Mouse (Mus musculus): ENCODE data around the gene Zfp663. TPM values are rescaled to one million over a fixed set of nuclear protein-coding genes. Genes with fewer than 3 reads are reported as not detected.

The Zfp663 gene
- total RNA-seq (2021), result not detected
- long read RNA-seq, experiment 1, result 0 reads
- long read RNA-seq, experiment 2, result 0 reads

GRCm38 (mm10) chr2:165368496-165368895, at the start of gene Zfp663:
Gene Zfp663 (minus strand): TSS chr2:165368729.
- no peak for DNase-seq (ENCODE audit: low spot score in 2 of 2)

GRCm38 (mm10) chr2:165417291-165417690, 48.8 kb upstream of the Zfp663 start:
- no peak for DNase-seq (ENCODE audit: low spot score in 2 of 2)

GRCm38 (mm10) chr2:165415795-165416194, 47.3 kb upstream of the Zfp663 start:
- DNase-seq (ENCODE audit: low spot score in 2 of 2), result no peak

- no peak for DNase-seq (ENCODE audit: low spot score in 2 of 2)
These were observed 46.7 kb upstream of the Zfp663 start for GRCm38 (mm10) chr2:165415141-165415721.

GRCm38 (mm10) chr2:165414321-165414720, 45.8 kb upstream of the Zfp663 start:
- no peak for DNase-seq (ENCODE audit: low spot score in 2 of 2)

GRCm38 (mm10) chr2:165413884-165414283, 45.4 kb upstream of the Zfp663 start:
- no peak for DNase-seq (ENCODE audit: low spot score in 2 of 2)

- peak; percentile 82 to 84 for DNase-seq (ENCODE audit: low spot score in 2 of 2)
These were observed 39.3 kb upstream of the Zfp663 start for GRCm38 (mm10) chr2:165407700-165408301.

- peak; percentile 33 to 46 for DNase-seq (ENCODE audit: low spot score in 2 of 2)
These were observed 36.8 kb upstream of the Zfp663 start for GRCm38 (mm10) chr2:165405351-165405750.

- DNase-seq (ENCODE audit: low spot score in 2 of 2), result no peak
These were observed 36.4 kb upstream of the Zfp663 start for GRCm38 (mm10) chr2:165404951-165405350.

GRCm38 (mm10) chr2:165398164-165398785, 29.7 kb upstream of the Zfp663 start:
- DNase-seq (ENCODE audit: low spot score in 2 of 2), result no peak

- DNase-seq (ENCODE audit: low spot score in 2 of 2), result no peak
These were observed 29.1 kb upstream of the Zfp663 start for GRCm38 (mm10) chr2:165397502-165398163.

- no peak for DNase-seq (ENCODE audit: low spot score in 2 of 2)
These were observed 28.4 kb upstream of the Zfp663 start for GRCm38 (mm10) chr2:165396831-165397501.

- DNase-seq (ENCODE audit: low spot score in 2 of 2), result no peak
These were observed 23.6 kb upstream of the Zfp663 start for GRCm38 (mm10) chr2:165392156-165392555.

- peak in 1 of 2 experiments; percentile 30 for DNase-seq (ENCODE audit: low spot score in 2 of 2)
These were observed 23.0 kb upstream of the Zfp663 start for GRCm38 (mm10) chr2:165391561-165391960.

- DNase-seq (ENCODE audit: low spot score in 2 of 2), result no peak
These were observed 20.9 kb upstream of the Zfp663 start for GRCm38 (mm10) chr2:165389299-165389952.

GRCm38 (mm10) chr2:165387844-165388495, 19.4 kb upstream of the Zfp663 start, which contains the start of gene Zfp334:
Gene Zfp334 (minus strand): TSS chr2:165388259.
- peak; percentile 91 to 92 for DNase-seq (ENCODE audit: low spot score in 2 of 2)

GRCm38 (mm10) chr2:165387370-165387769, 18.8 kb upstream of the Zfp663 start:
- no peak for DNase-seq (ENCODE audit: low spot score in 2 of 2)

- no peak for DNase-seq (ENCODE audit: low spot score in 2 of 2)
These were observed 11.5 kb upstream of the Zfp663 start for GRCm38 (mm10) chr2:165380050-165380449.

- no peak for DNase-seq (ENCODE audit: low spot score in 2 of 2)
These were observed 7.5 kb upstream of the Zfp663 start for GRCm38 (mm10) chr2:165376001-165376400.

GRCm38 (mm10) chr2:165375478-165375877, 6.9 kb upstream of the Zfp663 start:
- DNase-seq (ENCODE audit: low spot score in 2 of 2), result no peak
